Mouse (Mus musculus) cerebellum, adult 11-12 months (tissue): ENCODE measurements around the gene Cntnap5a.

Experiments used
- DNase-seq: peaks from one replicate; pipeline ENCODE4 v3.0.0; 2022

Cntnap5a gene

DNA sequence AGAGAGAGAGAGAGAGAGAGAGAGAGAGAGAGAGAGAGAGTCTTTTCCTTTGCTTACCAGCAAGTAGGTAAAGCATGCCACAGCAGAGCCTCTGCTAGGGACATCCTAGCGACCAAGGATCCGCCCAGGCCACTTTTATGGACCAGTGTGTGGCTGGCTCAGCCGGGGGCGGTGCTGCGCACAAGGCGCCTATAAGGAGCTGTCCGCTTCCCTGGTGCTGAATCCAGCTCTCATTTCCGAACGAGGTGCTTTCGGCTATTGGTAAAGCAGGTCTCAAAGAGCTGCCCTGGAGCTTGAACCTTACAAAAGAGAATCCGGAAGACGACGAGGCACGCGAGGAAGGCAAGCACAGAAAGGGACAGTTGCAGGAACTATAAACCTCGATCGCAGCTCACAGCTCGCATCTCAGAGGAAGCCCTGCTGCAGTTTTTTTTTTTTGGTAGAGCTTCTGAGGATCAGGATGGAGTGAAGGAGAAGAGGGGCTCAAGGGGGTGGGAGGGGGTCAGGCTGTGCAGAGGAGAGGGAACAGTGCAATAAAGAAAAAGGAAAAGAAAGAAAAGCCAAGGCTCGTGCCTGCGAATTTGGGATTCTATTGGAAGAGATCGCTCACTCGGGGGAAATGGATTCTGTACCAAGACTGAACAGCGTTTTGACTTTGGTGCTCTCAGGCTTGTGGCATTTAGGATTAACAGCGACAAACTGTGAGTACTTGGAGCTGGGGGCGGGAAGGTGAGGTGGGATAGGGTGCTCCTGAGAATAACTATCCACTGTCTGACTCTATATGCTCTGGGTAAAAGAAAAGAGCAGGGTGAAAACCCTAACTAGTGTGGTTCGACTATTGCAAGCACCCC lies at the start of gene Cntnap5a:
Cntnap5a (plus strand) TSS at position 239 of the 851 bp plus-strand sequence.
- DNase-seq: peak; percentile 2

DNA sequence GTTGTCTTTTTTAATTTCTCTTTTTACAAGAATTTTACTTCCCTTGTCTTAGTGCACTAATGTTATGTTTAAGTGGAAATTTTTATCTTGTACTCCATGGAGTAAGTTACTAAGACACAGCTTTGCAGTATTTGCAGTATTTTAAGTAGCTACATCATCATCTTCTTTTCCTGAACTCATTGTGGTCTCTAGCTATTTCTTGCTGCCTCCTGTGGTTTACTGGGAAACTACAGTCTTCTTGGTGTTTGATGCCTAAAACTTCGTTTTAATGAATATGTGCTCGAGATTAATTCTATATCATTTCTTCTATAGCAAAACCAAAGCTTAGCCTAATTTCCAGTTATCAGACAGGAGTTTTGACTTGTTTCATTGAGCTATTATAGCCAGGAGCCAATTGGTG lies 37.6 kb upstream of the Cntnap5a start:
- DNase-seq: no peak

DNA sequence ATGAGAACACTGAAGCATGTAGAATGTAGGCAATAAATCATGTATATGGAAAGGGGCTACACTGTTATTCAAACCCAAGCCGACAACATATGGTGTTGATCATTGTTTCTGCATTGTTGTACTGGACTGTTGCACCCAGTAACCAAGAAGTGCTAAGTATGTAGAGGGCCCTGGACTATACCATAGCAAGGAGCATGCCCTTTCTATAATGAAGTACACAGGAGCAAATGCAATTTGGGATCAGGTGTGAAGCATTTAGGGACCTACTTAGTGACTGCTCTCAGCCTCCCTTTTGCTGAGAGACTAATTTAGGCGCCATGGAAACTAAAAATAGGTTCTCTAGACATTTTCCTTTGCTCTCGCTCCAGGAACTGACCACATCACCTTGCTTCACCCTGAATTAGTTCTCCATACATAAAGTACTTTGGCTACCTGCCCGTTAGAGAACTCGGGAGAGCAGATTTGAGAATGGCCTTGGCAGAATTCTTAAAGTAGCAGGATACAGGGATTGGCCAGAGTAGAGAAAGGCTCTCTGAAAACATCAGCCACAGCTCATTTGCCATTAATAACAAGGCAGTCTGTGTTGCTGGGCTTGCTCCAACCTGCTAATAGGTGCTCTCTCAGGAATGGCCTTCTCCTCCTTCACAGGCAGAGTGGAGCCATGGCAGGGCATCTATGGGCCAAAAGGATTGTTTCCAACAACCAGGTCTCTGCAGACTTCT lies 26.1 kb upstream of the Cntnap5a start:
- no peak for DNase-seq

DNA sequence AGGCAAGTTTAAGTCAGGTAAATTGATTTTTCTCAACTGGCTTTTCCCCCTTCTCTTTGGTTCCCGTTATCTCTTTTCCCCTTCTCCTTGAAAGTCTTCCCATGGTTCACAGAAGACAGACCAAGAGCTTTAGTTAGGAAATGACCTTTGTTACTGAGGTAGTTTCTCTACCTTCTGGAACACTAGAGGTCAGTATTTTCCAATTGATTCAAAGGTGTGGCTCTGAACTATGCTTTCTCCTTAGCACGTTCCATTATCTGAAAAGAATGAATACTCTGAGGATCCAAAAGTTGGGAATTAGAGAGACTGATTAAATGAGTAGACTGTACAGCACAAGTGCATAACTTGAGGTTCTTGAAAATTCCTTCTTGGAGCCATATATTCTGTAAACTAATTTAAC lies 1.9 kb downstream of the Cntnap5a start:
- no peak for DNase-seq

DNA sequence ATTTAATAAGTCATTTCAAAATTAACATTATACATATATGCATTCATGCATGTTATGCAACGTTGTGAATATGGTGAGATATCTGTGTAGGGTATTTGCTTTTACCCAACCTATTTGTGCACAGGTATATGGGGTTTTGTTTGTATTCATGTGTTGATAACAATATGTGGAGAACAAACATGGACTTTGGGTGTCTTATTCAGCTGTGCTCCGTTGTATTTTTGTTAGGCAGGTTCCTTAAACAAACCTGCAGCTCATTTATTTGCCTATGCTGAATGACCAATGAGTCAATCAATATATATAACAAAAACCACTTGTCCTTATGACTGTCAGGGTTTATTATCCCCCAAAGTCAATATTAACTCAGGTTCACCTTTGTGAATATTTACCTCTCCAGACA lies 15.2 kb downstream of the Cntnap5a start:
- DNase-seq: no peak

DNA sequence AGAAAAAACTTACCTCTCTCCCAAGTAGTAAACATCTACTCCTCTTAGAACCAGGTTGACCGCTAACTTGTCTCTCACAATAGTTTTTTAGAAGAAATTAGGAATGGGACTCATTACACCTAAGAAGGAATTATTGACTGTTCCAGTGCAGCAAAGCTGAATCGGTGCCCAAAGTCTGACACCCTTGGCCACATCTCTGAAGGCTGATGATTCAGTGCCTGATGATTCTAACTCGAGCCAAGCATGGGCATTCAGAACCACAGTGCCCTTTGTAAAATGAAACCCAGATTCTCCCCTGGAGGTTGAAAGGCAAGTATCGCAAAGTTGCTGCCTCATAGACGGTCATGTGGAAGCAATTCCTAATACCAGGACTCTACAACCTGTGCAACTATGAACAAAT lies 58.0 kb downstream of the Cntnap5a start:
- no peak for DNase-seq

DNA sequence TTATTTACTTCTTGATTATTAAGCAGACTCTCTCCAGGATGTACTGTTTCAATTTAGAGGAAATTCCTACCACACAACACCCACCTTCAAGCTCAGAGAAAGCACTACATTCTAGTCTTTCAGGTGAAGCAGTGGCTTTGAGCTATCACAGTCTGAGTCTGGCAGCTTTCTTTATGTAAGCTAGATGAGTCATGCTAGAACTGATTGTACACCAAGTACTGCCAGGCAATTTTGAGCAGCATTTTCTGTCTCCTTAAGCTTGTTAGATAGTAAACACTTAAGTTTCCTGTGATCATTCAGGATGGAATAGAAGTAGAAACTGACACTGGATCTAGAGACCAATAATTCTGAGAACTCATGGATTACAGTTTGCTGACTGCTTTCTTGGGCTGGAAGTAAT lies 61.0 kb downstream of the Cntnap5a start:
- no peak for DNase-seq

DNA sequence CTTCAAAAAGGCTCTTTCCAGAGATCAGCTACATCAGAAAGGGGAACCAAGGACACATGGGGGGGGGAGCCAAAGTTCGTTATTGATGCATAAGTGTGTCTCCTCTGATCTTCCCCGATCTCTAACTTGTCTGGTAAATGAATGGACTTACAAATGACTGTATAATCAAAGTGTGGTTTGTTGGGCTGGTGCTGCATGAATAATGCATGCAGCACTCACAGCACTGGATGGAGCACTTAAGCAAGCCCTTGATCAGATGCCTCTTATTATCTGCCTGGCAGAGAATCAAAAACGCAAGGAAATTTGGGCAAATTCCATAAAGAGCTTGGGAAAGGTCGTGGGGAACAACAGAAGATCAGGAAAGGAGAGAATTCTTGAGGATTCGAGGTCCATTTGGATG lies 100.2 kb downstream of the Cntnap5a start:
- no peak for DNase-seq

DNA sequence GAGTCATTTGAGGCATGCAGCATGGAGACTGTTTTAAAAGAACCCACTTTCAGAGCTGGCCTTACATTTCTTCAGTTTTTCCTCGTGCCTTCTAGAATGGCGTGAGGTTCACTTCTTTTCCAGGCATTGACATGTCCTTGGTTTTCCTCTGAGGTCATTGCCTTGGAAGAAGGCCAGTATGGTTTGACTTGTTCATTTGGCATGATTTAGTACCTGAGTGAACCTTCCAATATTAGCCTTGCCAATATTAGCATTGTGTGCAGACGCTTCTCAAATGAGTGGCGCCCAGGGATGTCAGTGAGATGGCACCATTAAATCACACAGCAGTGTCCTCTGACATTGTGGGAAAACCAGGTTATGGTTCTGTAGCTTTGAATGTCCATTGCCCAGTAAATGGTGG lies 158.0 kb downstream of the Cntnap5a start:
- no peak for DNase-seq

DNA sequence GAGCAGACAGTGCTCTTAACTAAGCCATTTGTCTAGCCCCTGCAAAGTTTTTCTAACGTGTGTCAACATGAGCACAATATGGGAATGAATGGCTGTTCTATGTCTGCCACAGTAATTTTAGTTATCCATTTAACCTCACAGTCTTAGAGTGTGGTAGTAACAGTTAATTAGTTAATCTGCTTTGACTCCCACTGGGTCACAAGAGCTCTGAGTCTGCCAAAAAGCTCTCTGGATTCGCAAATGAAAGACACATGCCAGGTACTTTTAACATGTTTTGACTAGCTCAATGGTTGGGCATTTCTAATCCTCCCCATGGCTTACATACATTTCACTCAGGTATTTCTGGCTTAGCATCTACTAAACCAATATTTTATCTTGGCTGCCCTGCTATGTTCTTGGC lies 163.0 kb downstream of the Cntnap5a start:
- no peak for DNase-seq

DNA sequence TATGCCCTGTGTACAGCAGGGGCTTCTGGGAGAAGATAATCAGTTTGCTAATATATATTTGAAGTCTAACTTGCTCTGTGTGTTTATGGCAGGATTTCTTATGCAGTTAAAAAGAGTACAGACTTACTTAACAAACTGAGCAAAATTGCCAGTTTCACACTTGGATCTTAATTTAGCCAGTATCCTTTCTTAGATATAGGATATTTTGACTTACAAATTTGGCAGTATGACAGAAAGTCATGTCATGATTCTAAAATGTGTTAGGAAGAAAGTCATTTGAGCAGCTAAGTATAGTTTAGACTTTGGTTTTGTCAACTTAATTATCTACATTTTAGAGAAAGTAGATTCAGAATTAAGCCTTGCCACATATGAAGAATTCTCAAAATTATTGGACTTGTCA lies 167.7 kb downstream of the Cntnap5a start:
- DNase-seq: no peak

DNA sequence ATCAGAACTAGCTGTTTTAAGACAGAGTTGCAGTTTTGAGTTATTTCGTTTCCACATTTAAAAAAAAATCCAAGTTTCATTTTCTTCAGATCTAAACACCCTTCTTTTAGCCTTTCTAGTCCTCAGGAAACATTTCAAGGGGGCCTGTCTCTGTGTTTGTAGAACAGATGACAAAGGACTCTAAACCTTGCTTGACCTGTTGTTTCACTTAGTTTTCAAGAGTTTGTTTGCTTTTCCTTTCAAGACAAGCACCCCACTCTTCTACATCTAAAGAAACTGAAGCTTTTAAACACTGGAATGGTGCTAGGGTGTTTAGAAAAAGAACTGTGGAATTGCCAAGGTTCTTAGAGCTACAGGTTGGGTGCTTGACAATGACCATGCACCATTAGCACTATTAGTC lies 233.8 kb downstream of the Cntnap5a start:
- no peak for DNase-seq

DNA sequence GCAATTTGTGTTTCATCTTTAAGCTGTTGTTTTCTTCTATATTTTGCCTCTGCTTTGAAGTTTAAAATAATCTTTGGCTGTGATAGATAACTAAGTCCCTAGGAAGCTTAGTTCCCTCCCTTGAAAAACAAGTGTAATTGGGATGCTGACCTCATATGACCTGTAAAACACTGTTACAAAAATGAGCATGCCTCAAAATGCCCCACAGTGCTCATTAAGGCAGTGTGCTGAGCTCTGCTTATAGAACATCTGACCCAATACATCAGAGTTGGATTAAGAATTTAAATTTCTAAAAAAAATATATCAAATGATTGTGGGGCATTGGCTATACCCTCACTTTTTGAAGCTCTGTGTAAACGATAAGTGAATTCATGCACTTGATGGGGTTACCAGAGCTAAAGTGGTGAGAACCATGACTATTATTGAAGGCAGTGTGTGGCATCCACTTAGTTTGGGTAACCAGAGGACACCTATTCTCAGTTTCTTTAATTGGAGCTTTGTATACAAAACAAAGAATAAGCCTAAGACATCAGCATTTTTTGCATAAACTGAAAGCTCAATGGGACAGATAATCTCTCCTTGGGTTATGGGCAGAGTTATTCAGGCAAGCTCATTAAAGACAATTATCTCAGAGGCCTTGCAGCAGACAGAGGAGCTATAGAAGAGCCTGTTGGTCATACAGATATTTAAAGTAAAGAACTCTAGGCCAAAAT lies 241.6 kb downstream of the Cntnap5a start:
- no peak for DNase-seq

DNA sequence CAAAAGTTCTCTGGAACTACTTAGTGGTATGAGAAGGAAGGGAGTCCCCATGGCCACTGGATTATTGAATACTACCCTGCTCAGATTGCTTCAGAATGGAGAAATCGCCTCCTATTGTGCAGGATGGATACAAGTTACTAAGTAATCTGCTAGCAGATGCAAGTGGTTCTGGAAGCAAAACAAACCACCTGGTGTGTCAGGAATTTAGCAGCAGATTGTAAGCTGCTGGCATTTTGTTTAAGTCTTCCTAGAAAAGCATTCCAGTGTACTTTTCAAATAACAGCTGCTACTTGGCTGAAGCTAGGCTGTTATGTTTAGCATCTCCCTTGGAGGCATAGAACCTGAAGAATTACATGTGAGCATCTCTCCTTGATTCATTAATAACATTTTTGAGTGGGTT lies 247.5 kb downstream of the Cntnap5a start:
- DNase-seq: no peak

DNA sequence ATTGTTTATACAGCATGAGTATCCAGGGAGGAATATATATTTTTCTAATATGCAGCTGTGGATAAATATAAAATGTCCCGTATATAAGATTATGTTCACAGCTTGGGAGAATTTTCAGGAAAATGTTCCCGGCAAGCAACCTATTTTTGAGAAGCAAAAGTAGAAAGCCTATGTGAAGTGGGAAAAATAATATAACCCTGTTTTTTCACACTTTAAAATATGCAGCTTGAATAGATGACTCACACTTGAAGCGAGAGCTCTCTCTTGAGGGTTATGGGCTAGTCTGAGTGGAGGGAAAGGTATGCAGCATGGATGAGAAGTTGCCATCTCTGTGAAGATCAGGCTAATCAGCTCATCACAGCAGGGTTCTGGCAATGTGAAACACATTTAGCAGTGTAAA lies 261.3 kb downstream of the Cntnap5a start:
- no peak for DNase-seq

DNA sequence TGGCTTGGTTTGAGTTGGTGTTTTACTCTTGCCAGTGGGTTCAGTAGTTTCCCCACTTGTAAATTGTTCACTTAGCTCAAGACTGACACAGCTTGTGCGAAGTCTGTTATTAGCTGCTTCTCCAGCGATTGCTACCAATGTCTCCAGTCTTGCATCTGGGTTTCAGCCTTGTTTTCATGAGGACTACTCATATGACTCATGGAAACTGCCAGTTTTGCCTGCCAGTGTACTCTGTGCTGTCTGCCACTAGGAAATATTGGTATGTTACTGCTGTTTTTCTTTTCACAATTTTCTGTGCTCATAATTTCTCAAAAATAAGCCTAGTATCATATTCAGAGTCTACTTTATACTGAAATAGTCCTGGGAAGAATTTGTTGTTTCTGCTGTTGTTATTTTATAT lies 272.0 kb downstream of the Cntnap5a start:
- DNase-seq: no peak

DNA sequence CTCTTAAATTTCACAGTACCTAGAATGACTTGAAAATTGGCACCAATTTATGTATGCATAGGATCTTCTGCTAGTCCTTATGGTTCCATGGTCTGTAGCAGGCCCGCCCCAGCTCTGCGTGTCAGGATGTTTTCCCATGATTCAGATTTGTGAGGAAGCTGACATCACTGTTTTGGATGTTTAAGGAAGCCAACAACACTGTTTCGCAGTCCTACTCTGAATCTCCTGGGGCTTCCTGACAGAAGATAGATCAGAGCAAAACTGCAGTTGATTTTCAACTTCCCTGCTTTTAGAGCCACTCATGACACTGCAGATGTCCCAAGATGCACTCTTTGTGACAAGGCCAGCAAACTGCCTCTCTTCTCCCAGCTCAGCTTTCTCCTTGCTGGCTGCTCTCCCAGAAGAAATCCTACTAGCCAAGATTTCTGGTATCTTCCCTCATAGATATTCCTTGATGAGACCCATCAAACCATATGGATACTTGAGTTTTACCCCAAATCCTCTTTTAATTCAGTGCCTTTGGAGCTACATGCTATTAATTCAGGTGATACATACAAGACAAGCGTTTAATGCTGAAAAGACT lies 280.5 kb downstream of the Cntnap5a start:
- DNase-seq: no peak

DNA sequence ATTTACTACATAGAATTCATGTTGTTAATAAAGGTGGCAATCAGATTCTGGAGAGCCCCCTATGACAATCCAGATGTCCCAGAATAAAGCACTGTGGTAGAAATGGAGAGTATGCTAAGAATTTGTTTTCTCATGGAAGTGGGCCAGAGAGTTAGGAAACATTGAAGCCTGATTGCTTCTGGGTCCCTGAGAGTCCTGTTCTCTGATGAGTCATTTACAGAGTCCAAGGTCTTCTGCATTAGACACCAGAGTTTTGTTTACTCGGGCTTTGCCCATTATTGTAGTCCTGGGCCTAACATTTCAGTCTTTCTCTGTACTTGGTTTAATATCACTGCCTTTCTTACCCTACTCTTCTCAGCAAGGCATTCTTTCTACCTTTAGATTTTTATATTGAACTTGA lies 305.6 kb downstream of the Cntnap5a start:
- no peak for DNase-seq

DNA sequence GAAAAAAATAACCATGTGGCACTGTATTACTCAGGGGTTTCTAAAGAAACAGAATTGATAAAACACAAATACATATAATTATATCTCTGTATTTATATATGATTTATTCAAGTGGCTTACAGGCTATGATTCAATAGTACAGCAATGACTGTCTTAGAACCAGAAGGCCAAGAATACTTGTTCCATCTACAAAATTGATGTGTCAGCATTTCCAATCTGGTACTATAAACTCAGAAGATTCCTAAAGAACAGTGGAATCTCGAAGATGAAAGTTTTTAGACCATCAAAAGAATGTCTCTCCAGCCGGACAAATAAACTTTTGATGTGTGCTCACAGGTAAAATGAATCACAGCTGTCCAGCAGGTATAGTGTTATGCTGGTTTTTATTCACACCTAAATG lies 331.2 kb downstream of the Cntnap5a start:
- no peak for DNase-seq

DNA sequence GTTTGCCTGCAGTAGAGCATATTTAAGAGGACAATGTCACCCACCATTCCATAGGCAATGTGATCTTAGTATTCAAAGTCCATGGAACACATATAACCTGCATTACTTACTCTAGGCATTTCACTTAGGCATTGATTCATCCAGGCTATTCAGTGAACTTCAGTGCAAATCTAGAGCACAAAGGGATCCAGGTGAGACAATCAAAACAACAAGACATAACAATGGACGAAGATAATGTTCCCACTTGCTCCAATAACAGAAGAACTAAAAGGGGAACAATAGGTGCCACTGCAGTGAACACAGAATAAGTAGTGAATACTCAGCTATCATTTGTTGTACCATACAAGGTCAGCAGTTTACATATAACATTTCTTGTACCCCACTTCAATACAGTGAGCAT lies 345.1 kb downstream of the Cntnap5a start:
- no peak for DNase-seq

DNA sequence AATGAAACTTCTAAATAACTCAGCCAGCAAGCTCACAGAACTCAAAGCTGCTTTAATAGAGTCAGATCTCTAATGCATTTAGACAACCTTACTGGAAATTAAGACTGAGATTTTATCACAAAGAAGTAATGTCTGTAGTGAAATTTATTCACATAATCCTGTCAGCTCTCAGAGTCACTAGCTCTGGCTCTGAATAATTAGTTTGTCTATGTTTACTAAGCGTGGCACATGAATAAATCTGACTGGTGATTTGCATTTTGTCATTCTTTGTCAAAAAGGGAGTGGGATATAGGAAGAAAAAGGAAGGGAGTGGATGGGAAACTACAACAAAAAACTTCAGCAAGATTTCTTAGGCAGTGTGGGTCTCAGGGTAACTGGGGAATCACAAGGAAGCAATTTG lies 351.3 kb downstream of the Cntnap5a start:
- no peak for DNase-seq

DNA sequence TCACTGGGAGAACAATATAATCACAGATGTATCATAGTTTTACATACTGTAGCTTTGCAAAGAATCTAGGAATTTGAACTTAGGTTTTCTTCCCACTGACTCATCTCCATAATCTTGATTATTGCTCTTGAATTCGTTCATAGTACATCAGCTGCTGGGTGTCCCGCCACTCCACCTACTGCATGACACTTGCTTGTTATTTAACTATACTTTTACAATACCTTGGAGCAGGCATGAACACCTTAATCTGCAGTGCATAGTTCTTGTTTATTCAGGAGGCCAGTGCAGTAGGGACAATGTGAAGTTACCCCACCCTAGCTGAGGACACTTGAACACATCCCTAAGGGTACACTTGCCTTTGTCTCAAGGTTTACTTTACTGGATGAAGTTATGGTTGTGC lies 352.3 kb downstream of the Cntnap5a start:
- no peak for DNase-seq

DNA sequence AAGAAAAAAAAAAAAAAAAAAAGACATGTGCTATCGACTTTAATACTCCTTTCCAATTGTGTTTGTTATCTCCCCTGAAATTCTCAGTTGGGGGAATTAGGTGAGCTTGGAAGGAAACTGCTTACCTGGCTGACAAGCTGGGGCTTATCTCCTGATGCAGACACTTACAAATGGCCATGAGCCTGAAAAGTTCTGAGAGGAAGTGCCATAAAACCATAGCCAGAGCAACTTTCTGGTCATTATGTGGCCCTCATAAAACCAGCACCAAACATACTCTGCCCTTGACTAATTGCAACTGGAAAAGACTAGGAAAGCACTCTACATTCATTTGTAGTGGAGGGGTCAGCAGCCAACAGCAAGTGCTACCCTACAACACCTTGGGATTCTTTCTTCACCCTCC lies 359.5 kb downstream of the Cntnap5a start:
- DNase-seq: no peak
